Mouse (Mus musculus) retina, postnatal 1 day (tissue): Measurements from ENCODE around the gene Eif2b3.

Source experiments
- DNase-seq: peaks from one replicate; pipeline ENCODE4 v3.0.0-alpha.2; 2012

The Eif2b3 gene

DNA sequence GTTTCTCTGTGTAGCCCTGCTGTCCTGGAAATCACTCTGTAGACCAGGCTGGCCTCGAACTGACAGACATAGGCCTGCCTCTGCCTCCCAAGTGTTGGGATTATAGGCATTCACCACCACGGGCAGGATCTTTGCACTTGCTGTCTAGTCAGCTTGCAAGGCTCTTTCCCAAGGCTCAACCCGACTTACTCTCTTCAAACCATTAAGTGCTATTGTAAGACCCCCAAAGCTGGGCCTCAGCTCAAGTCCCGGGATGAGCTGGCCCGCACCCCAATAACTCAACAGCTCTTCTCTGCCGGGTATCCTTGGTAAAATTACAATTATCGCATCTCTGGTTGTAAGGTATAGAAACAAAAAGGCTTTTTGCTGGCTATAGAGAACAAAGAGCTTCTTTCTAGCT is 875 bp upstream of the Eif2b3 start:
- DNase-seq: no peak

DNA sequence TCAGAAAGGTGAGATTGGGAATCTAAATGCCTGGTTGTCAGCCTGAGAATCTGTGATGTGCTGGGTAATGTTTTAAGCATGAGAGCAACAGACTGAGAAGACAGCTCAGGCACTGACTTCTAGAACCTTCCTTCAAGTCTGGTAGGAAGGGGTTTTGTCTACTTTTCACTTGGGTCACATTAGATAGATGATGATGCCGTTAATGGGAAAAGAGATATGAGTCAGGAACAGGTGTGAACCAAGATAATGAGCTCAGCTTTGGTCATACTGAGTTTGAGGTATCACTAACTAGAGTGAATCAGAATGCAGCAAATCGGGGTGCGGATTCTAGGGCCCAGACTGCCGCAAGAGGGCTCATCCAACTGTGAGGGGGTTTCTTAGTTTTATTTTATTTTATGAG is 4.3 kb downstream of the Eif2b3 start:
- DNase-seq: no peak

DNA sequence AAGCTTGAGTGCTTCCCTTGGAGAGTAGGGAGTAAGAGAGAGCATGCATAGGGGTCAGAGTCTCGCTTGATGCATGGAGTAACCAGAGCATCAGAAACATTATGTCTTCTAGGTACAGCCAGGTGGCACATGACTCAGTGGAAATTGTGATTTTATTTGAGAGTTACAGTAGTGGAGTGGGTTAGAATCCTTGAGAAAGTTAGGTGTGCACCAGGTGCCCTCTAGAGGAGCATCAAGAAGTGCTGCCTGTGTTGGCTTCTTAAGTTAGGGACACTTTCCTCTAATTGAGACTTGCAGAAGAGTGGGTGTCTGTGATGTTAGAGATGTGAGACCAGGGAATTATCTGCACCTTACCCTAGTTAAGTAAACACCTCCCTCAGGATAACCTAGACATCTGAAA is 11.9 kb downstream of the Eif2b3 start:
- DNase-seq: no peak

DNA sequence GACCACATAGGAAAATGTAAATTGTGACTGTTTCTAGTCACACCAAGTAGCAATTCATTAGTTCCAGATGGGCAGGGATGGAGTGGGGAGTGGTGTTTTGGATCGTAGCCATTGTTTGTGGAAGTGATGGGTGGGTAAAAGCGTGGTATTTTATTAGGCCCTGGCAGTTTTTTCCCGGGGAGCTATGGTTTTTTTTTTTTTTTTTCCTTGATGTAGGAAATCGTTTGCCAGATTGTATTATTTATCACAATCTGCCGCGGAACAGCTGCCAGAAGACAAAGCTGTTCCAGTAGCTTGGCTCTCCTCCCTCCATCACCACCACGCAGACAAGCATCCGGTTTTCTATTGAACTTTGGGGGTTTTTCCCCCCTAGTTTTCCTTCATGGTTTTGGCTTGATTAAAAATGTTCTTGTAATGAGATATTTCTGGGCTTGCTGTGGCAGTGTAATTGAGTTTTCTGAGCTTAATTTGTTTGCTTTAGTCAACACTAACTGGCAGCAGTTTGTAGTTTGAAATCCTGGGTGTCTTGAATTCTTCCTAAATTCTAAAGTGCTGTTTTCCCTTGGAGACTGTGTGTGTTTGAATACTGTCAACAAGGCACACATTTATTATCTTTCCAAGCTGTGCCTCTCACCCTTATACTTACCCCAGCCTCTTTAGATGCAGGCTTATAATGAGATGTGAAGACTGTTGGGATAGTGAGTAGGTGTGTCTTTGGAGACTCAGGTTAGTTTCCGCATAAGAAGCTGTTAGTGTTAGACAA is 20.9 kb downstream of the Eif2b3 start:
- DNase-seq: peak; percentile 43

DNA sequence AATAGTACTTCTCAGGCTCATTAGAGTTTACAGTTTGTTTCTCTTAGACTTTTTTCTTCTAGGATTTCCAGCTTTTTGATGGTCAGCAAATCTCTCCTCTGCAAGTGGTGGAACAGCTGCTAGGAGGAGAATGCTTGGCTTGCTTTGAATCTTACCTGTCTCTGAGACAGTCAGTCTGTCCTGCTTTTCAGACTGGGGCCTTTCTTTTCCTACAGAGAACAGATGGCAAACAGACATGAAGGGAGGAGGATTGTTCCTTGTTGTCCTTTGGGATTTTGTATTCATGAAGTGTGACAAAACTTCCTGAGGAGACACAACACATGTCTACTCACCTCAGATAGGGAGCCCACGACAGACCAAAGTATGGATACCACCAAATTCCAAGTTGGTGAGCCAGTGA is 21.6 kb downstream of the Eif2b3 start:
- no peak for DNase-seq

DNA sequence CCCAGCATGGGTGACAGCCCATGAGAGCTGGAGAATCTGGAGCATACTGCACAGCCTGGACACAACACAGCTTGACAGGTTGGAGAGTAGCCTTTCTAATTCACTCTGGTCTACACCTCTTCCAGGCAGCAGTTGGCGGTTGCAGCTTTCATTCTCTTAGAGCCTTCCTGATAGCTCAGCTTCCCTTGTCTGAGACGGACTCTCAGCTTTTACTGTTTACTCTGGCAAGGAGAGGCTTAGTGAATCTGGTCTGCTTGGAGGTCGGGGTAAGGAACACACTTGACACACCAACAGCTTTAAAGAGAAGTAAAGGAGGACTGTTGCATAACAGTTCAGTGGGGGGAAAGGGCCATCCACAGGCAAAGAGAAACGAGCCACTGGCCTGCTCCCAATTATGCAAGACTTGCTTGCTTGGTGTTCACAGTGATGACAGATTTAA is 22.1 kb downstream of the Eif2b3 start:
- no peak for DNase-seq

DNA sequence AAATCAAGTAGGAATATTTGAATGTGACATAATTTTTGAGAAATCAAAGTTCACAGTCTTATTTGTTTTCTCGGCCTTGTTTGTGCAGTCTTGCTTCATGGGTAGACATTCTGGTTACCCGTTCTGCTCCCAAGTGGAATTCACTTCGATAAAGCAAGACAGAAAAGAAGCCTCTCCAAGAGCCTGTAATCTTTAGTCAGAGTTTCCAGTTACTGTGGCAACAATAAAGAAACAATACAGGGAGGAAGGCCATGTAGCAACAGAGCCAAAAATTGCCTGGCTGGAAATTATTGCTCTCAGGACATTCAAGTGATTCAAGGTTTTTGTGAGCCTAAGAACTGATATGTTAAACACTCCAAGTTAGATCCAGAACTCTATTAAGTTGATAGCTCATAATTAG is 29.6 kb downstream of the Eif2b3 start:
- DNase-seq: no peak

DNA sequence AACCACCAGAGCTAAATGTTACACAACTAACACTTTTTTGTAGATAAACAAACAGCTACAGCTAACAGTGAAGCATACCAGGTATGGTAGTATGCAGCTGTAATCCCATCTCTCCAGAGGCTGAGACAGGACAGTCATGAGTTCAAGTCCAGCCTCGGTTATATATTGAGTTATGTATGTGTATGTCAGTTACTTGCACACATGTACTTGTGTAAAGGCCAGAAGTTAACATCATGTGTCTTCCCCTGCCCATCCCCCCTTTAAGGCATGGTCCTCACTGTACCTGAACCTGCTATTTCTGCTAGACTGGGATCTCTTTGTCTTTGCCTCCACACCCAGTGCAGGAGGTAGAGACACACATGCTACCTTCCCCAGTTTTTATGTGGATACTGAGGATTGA is 30.3 kb downstream of the Eif2b3 start:
- no peak for DNase-seq

DNA sequence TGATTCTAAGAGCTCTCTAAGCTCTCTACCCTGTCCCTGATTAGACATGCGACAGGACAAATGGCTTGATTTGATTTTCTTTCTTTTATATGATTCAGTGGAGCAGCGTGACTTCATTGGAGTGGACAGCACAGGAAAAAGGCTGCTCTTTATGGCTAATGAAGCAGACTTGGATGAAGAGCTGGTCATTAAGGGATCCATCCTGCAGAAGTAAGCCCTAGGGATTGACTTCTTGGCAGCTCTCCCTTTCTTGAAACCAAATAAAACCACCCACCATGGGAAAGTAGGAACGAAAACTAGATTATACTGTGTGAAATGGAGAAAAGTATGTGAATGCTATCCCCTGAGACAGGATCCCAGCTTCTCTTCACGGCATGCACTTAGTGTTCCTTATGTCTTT is 33.4 kb downstream of the Eif2b3 start:
- DNase-seq: peak; percentile 64

DNA sequence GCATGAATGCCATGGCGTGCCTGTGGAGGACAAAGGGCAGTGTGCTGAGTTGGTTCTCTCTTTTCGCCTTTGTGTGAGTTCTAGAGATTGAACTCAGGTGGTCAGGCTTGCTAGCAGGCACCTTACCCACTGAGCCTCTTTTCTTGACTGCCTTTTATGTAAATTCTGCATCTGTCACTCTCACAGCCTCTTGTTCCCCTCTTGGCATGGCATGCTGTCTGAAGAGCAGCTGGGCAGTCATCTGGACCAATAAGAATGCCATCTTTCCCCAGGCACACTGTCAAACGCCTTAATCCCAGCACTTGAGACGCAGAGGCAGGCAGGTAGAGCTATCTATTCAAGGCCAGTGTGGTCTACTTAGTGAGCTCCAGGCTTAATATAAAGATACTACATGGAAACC is 34.8 kb downstream of the Eif2b3 start:
- DNase-seq: peak; percentile 16

DNA sequence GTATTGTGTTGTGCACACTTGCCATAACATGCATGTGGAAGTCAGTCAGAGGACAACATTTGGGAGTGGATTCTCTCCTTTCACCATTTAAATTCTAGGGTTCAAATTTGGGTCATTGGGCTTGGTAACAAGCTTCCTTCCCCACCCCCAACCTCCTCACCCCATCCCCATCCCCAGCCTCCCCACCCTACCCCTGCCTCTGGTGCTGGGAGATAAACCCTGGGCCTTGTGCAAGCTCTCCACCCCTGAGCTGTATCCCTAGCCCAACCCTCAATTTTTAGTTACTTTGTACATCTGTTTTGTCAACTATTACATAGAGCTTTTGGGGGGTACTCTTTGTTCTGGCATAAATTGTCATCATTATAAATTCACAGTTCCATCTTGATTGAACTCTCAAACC is 36.9 kb downstream of the Eif2b3 start:
- no peak for DNase-seq

DNA sequence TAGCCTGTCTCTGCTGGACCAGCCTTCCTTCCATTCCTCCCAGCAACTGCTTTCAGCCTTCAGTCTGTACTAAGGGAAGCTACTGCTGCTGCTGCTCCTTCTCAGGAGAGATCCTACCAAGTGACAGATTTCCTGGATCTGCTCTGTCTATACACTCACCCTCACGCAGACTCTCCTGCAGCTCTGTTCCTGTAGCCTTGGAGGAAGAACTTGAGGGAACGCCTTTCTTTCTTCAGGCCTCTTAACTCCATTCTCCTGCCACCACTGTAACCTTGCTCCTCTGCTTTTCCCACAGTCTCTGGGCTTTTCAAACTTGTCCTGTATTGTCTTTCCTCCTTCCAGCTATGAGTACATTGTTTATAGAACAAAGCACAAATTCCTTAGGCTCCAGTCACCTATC is 37.3 kb downstream of the Eif2b3 start:
- no peak for DNase-seq

DNA sequence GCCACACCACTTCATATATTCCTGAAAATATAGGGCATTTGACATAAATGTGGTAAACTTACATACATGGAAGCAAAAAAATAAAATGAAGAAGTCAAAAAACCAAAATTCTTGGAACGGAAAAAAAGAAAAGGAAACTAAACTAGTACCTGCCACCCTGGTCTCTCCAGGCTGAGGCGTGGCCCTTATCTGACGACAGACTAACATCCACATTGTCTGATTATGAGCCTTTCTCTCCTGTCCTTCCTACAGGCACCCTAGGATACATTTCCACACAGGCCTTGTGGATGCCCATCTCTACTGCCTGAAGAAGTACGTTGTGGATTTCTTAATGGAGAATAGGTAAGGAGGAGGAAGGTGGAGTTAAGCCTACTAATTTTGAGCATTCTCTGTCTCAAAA is 39.3 kb downstream of the Eif2b3 start:
- DNase-seq: no peak

DNA sequence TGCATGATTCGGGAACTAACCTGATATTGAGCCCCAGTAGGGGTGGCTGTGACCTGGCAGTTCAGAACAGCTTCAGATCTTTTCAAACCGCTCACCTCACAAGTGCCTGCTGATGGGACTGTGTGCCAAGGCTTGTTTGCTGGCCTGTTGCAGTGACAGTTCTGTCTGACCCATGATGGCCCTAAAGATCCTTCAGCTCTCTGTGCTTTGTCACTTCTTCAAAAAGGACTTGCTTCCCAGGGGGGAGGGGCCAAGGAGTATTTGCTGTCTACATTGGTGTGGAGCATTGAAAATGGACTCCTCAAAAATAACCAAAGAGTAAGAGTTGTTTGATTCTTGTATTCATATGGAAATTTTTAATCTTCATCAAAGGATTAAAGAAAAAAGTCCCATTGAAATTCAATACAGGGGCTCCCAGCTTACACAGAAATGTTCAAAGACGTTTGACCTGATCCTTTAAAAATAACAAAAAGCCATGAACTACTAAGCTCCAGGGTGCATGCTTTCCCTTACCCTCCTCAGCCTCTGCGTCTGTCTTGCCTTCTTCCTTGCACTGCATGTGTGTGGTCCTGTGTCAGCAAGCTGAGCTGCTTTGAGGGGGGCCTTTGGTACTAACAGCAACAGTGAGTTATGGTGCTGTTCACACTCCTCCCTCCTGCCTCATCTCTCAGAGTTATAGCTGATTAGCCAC is 43.6 kb downstream of the Eif2b3 start:
- DNase-seq: no peak

DNA sequence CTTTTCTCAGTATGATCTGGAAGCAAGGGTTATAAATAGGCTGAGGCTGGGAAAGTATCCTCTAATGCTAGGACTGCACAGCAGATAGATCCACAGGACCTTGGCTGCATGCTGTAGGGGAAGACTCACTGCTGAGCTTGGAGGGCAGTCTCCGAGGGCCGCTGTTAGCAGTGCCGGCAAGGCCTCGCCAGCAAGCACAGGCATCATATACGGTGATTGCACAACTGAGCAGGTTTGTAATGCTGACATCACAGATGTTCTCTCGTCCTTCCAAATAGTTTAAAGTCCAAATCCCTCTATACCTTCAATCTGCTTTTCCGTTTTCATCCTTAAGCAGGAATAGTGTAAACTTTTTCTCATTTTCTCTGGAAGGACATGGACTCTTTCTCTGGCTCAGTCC is 48.8 kb downstream of the Eif2b3 start:
- no peak for DNase-seq

DNA sequence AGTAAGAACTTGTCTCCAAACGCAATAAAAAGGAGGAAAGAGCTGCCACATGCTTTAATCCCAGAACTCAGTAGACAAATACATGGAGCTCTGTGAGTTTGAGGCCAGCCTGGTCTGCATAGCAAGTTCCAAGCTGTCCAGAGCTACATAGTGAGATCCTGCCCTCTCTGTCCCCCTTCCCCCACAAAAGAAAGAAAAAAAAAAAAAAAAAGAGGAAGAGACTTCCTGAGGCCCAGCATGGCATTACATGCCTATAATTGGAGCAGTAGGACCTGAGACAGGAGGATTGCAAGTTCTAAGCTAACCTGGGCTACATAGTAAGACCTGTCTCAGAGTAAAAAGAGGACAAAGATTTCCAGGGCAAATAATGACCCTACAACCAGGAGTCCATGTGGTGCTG is 50.4 kb downstream of the Eif2b3 start:
- DNase-seq: no peak

DNA sequence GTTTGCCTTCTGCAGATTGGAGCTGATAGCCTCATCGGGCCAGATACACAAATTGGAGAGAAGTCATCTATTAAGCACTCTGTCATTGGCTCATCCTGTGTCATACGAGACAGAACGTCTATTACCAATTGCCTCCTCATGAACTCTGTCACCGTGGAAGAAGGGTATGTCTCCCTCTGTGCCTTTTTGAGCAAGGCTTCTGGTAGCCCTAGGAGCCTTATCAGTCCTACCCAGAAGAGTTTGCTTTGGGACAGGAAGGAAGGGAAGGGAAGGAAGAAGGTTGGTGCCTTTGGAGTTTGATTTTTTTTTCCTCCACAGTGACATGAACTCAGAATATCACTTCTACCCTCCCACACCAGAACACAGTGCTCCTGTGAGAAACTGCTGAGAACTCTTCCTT is 51.4 kb downstream of the Eif2b3 start:
- DNase-seq: no peak

DNA sequence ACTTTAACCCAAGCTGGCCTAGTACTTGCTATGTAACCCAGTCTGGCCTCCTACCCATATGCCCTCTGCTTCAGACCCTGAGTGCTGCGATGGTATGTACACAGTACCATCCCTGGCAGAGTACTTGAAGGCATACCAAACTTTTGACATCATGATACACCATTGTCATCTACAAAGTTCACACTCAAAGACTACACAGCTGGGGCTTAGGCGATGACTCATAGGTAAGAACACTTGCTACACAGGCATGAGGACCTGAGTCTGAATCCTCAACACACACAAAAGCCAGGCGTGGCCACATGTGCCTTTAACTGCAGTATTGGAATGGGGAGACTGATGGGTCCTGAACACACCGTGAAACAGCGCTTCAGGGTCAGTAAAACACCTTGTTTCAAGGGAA is 52.0 kb downstream of the Eif2b3 start:
- DNase-seq: no peak

DNA sequence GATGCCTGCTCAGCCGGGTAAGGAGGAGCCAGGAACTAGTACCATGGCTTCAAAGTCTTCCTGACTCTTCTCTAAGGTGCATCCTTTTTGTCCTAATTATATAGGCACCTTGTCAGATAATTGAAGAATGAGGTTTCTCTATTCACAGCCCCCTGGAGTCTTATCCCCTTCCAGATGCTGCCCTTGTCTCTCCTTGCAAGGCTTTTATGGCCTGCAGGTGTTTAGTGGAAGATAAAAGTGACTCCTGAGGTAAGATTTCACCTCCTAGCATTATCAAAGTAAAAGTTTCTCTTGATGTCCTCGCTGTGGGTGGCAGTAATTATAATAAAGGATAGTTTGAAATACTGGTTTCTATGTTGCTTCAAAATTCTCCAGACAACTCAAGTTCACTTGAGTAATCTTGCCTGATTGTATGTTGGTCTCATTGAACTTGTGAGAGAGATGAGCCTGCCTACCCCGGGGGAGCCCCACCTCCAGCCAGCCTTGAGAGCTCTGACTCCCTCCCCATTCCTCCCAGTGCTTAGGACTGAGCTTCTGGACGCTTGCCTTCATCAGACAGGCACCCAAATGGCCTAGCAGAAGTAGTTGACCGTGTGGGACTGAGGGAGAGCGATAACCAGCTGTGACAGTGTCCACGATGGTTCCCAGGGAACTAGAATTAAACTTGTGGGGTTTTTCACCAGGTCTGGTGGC is 68.9 kb downstream of the Eif2b3 start:
- no peak for DNase-seq

DNA sequence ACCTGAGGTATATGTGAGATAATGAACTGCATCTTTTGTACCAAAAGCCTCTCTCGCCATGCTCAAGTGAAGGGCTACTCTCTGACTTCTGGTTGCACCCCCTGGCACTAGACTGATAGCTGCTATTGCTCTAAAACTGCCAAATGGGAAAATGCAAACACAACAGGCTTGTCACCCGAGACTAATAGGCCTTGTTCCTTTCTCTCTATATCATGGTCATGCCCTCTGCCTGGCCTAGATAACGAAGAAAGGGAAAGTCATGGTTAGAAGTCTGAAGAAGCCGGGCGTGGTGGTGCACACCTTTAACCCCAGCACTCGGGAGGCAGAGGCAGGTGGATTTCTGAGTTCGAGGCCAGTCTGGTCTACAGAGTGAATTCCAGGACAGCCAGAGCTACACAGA is 71.4 kb downstream of the Eif2b3 start:
- DNase-seq: peak; percentile 24

DNA sequence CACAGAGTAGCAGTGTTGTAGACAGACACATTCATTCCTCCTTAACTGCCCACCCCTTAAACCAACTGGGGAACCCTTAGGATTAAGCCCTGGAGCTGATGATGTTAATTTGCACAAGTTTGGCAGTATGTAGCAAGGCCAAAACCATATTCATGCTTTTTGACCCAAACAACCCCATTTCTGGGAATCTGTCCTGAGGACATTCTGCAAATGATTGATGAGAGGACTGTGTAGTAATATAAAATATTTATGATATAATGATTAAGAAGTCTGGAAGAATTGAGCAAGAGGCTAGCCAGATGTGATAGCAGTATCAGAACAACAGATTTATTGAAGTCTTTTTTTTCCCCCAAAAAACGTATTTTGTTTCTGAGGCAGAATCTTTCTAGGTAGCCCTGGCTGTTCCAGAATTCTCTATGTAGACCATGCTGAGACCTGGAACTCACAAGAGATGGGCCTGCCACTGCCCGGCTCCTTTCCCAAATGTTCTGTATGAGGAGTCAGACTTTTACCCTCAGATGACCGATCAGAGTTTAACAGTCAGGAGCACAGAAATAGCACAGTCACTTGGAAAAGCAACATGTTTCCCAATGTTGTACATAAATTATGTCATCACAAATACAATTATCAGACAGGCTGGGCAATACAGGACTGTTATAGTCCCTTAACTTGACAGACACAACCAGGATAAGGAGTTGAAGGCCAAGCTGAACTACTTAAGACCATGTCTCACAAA is 75.6 kb downstream of the Eif2b3 start:
- DNase-seq: no peak

DNA sequence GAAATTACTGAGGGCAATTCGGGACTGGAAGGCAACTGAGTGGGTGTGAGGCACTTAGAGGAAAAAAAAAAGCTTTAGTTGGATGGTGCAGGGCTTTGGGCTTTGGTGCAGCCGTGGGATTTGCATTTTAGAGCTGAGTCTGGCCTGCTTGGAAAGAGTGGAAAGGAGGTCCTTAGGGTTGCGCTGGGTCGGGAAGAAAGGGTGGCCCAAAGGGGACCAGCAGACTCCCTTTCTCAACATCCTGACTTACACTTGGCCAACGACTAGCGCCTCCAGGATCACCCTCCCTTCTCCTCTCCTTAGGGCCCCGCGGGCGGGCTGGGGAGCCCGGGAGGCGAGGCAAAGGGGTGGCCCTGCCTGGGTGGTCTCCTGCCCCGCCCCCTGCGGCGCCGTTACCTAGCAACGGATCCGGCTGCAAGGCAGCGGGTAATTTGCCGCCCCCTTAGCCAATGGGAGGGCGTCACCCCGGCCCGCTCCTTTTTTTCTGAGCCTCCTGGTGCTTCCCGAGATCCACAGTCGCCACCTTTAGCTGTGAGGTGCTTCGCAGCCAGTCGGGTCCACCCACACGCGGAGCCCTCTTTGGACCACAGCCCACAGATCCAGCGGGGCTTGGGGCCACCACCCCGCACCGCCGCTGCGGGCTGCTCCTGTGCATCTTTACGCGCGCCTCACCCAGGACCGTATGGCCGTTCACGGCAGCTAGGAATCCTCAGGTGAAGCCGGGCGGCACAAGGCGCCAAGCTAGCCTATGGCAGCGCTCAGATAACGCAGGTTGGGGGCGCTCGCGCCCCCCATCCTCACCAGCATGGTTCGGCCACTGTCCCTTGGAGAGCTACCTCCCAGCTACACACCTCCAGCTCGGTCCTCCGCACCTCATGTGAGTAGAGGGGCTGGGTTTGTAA is 76.6 kb downstream of the Eif2b3 start, which contains the start of gene Ptch2:
Ptch2 (plus strand) TSS at position 525 of the 902 bp plus-strand sequence.
- DNase-seq: peak; percentile 94
